Comparison of ENCODE assay signal across 8 mouse cellular contexts in genomic region chr13:117026276-117026780, GRCm38 (mm10). TPM values are rescaled to one million over a fixed set of nuclear protein-coding genes. Genes with fewer than 3 reads are reported as not detected.
DNase-seq lines count a peak whose midpoint lies in the region; ATAC-seq lines count a peak whose summit lies in the region.

No protein-coding gene starts in this region.

- no peak overlapping the region for H3K27ac ChIP-seq in heart, embryonic 11.5 days (ENCODE audit: low read depth, low read length)
- H3K27ac ChIP-seq in embryonic facial prominence, embryonic 10.5 days (replicated peaks) = no peak overlapping the region
- 0 out of 2 replicates have a peak overlapping the region, but pooled peaks have one; percentile 18 for H3K27ac ChIP-seq in hindbrain, embryonic 16.5 days (ENCODE audit: low read depth, low read length)
- peak overlapping the region; percentile 95 for H3K27ac ChIP-seq in midbrain, embryonic 15.5 days

- 0 out of 2 replicates have a peak overlapping the region, but pooled peaks have one; percentile 79 for H3K4me3 ChIP-seq in heart, embryonic 11.5 days (ENCODE audit: low read depth, low read length)
- H3K4me3 ChIP-seq in embryonic facial prominence, embryonic 10.5 days = peak overlapping the region; percentile 85; the same call in 1 of the 2 replicates
- peak overlapping the region; percentile 76 for H3K4me3 ChIP-seq in hindbrain, embryonic 16.5 days (ENCODE audit: low read length)
- peak overlapping the region; percentile 96 for H3K4me3 ChIP-seq in midbrain, embryonic 15.5 days

- no peak for ATAC-seq in heart, embryonic 11.5 days (replicated peaks; ENCODE audit: insufficient number of reproducible peaks, low FRiP score, low TSS enrichment)
- no peak for ATAC-seq in hindbrain, embryonic 16.5 days
- ATAC-seq in midbrain, embryonic 15.5 days (replicated peaks) = no peak

- no peaks in the 10 kb centered on the region for H3K27me3 ChIP-seq in heart, embryonic 11.5 days (ENCODE audit: control insufficient read depth, insufficient read depth, low read length)
- H3K27me3 ChIP-seq in embryonic facial prominence, embryonic 10.5 days (replicated peaks; ENCODE audit: low read depth, poor library complexity, severe bottlenecking) = peaks cover 24% of the 10 kb centered on the region
- no peaks in the 10 kb centered on the region for H3K27me3 ChIP-seq in hindbrain, embryonic 16.5 days (replicated peaks; ENCODE audit: control insufficient read depth, insufficient read depth, low read length)
- no peaks in the 10 kb centered on the region for H3K27me3 ChIP-seq in midbrain, embryonic 15.5 days (replicated peaks)

- peaks cover 9% of the 10 kb centered on the region for H3K4me1 ChIP-seq in heart, embryonic 11.5 days (ENCODE audit: control insufficient read depth, insufficient read depth, low read length)
- H3K4me1 ChIP-seq in embryonic facial prominence, embryonic 10.5 days = peaks cover 21% of the 10 kb centered on the region
- H3K4me1 ChIP-seq in hindbrain, embryonic 16.5 days (ENCODE audit: control insufficient read depth, insufficient read depth, low read depth, low read length) = peaks cover 14% of the 10 kb centered on the region
- peaks cover 21% of the 10 kb centered on the region for H3K4me1 ChIP-seq in midbrain, embryonic 15.5 days

- H3K4me2 ChIP-seq in heart, embryonic 11.5 days = peak overlapping the region; percentile 65
- peak overlapping the region; percentile 55 for H3K4me2 ChIP-seq in hindbrain, embryonic 16.5 days (ENCODE audit: low read length)
- peak overlapping the region; percentile 65 for H3K4me2 ChIP-seq in midbrain, embryonic 15.5 days

- intact Hi-C loops in heart, postnatal 25 days (cut with DNase I) = loop anchor here (5.0 kb wide), 1 partner anchor 101 kb away; no protein-coding TSS in a partner anchor
- intact Hi-C loops in gastrocnemius, postnatal 36 days (cut with DNase I) = no loop called here

- H3K36me3 ChIP-seq in heart, embryonic 11.5 days (ENCODE audit: control insufficient read depth, insufficient read depth, low read length) = no peaks in the 10 kb centered on the region
- no peaks in the 10 kb centered on the region for H3K36me3 ChIP-seq in embryonic facial prominence, embryonic 10.5 days (replicated peaks)
- H3K36me3 ChIP-seq in hindbrain, embryonic 16.5 days (ENCODE audit: control insufficient read depth, insufficient read depth, low read length) = no peaks in the 10 kb centered on the region
- H3K36me3 ChIP-seq in midbrain, embryonic 15.5 days (replicated peaks) = no peaks in the 10 kb centered on the region

- no peak for DNase-seq in heart, postnatal 25 days (ENCODE audit: low spot score)
- no peak for DNase-seq in embryonic facial prominence, embryonic 10.5 days (ENCODE audit: low spot score)
- no peak for DNase-seq in gastrocnemius, postnatal 36 days
- DNase-seq in right cerebral cortex, postnatal 4 days = no peak
- DNase-seq in layer of hippocampus, postnatal 36 days = no peak

- H3K9ac ChIP-seq in heart, embryonic 11.5 days (ENCODE audit: low read depth, low read length) = no peak overlapping the region; the same call in 1 of the 2 replicates
- H3K9ac ChIP-seq in hindbrain, embryonic 16.5 days (ENCODE audit: low read depth, low read length) = peak overlapping the region; percentile 92; the same call in 1 of the 2 replicates
- H3K9ac ChIP-seq in midbrain, embryonic 15.5 days = no peak overlapping the region; the same call in 1 of the 2 replicates

- WGBS in heart, embryonic 11.5 days (ENCODE audit: insufficient replicate concordance) = 54% methylated on average over 7 of the region's 7 CpGs
- 63% methylated on average over 7 of the region's 7 CpGs for WGBS in embryonic facial prominence, embryonic 10.5 days
- WGBS in hindbrain, embryonic 16.5 days = 63% methylated on average over 7 of the region's 7 CpGs
- WGBS in midbrain, embryonic 15.5 days = 66% methylated on average over 7 of the region's 7 CpGs

- no peaks in the 10 kb centered on the region for H3K9me3 ChIP-seq in heart, embryonic 11.5 days (replicated peaks; ENCODE audit: control insufficient read depth, low read length)
- no peaks in the 10 kb centered on the region for H3K9me3 ChIP-seq in embryonic facial prominence, embryonic 10.5 days
- no peaks in the 10 kb centered on the region for H3K9me3 ChIP-seq in hindbrain, embryonic 16.5 days (ENCODE audit: control insufficient read depth, low read length)
- no peaks in the 10 kb centered on the region for H3K9me3 ChIP-seq in midbrain, embryonic 15.5 days

RNA-seq across cellular contexts. Expression of gene Parp8, which starts 1.0 kb away (rescaled TPM):
- polyA plus RNA-seq in heart, embryonic 11.5 days (2014; fragmentation: Nextera tagmentation; extraction: Ambion mirVana) = 15.6 and 17.2 TPM in 2 replicates
- total RNA-seq in heart, postnatal 25 days (2021) = 10 to 100 TPM in 1 of 2 experiments, 1 to 10 TPM in 1; 8.7 to 10.3 TPM
- polyA plus RNA-seq in embryonic facial prominence, embryonic 10.5 days (2016; fragmentation: Nextera tagmentation; extraction: Ambion mirVana) = 10.4 and 13.1 TPM in 2 replicates
- polyA plus RNA-seq in hindbrain, embryonic 16.5 days (2015; fragmentation: Nextera tagmentation; extraction: Ambion mirVana) = 27.2 and 30.5 TPM in 2 replicates
- 29.5 and 32.2 TPM in 2 replicates for polyA plus RNA-seq in midbrain, embryonic 15.5 days (2015; fragmentation: Nextera tagmentation; extraction: Ambion mirVana)
- total RNA-seq in gastrocnemius, postnatal 36 days (2021) = 10 to 100 TPM; 12.3 to 14.3 TPM
- 10 to 100 TPM; 38.5 to 39.6 TPM for total RNA-seq in layer of hippocampus, postnatal 36 days (2021)

Comparison
In these comparisons a context has a peak if more than half of its experiments do, and no peak if none do; other contexts are left out.
1. H3K27ac ChIP-seq: peak in hindbrain, embryonic 16.5 days (single experiment) and midbrain, embryonic 15.5 days (single experiment); none in heart, embryonic 11.5 days (single experiment) and embryonic facial prominence, embryonic 10.5 days (single experiment).
2. Peak in every context shown above with its lines, with median percentiles within 50 percentile points of each other: H3K4me2 ChIP-seq and H3K4me3 ChIP-seq.